Mouse (Mus musculus) forebrain, postnatal 0 days (tissue): ENCODE data around the gene Pon3. TPM values are rescaled to one million over a fixed set of nuclear protein-coding genes. Genes with fewer than 3 reads are reported as not detected.

Experiments
- ATAC-seq: fragments of 200-750 bp; cut with Nextera tagmentation; 2 replicates; pipeline ENCODE4 v1.8.0; 2017; ENCODE audit warnings: mild to moderate bottlenecking, moderate library complexity
- DNase-seq: peaks from one replicate; pipeline ENCODE4 v3.0.0-alpha.2; 2015
- H3K27ac ChIP-seq: fragments of 300-500 bp; sonication (generic); 2 replicates; pipeline ENCODE4 v1.5.1; 2014; ENCODE audit warnings: low read depth, mild to moderate bottlenecking, antibody characterized with exemption, low read length, moderate library complexity, mixed read lengths
- H3K27me3 ChIP-seq: fragments of 300-500 bp; sonication (generic); 2 replicates; pipeline ENCODE4 v1.6.1; 2014; ENCODE audit warnings: mild to moderate bottlenecking, low read length, mixed read lengths; ENCODE audit not compliant: insufficient read depth
- H3K36me3 ChIP-seq: fragments of 300-500 bp; sonication (generic); 2 replicates; pipeline ENCODE4 v1.6.1; 2014; ENCODE audit warnings: mild to moderate bottlenecking, moderate library complexity; ENCODE audit not compliant: insufficient read depth
- H3K4me1 ChIP-seq: fragments of 300-500 bp; sonication (generic); 2 replicates; pipeline ENCODE4 v1.6.1; 2014; ENCODE audit warnings: antibody characterized with exemption; ENCODE audit not compliant: insufficient read depth
- H3K4me2 ChIP-seq: fragments of 300-500 bp; sonication (generic); 2 replicates; pipeline ENCODE4 v1.6.1; 2014; ENCODE audit warnings: low read depth, mild to moderate bottlenecking, moderate library complexity
- H3K4me3 ChIP-seq: fragments of 300-500 bp; sonication (generic); 2 replicates; pipeline ENCODE4 v1.5.1; 2014; ENCODE audit warnings: low read depth, low read length, mixed read lengths
- H3K9ac ChIP-seq: fragments of 300-500 bp; sonication (generic); 2 replicates; pipeline ENCODE4 v1.6.1; 2014; ENCODE audit warnings: mild to moderate bottlenecking
- H3K9me3 ChIP-seq: fragments of 300-500 bp; sonication (generic); 2 replicates; pipeline ENCODE4 v1.6.1; 2016; ENCODE audit warnings: low read length
- CTCF ChIP-seq: sonication (generic); IDR thresholded peaks from 2 replicates; pipeline ENCODE4 v1.5.1; 2016; ENCODE audit warnings: antibody characterized with exemption, control low read depth, low read depth
- WGBS: fragments of 180-500 bp; shearing (Covaris S2); extraction: QIAGEN DNeasy Blood & Tissue Kit; methylation state at CpG from one replicate; pipeline ENCODE4 v1.1.7; 2014; 5-methylcytosine and 5-hydroxymethylcytosine counted together
- polyA plus RNA-seq: library from polyadenylated mRNA; unstranded; fragments of >200 nt; fragmentation: Nextera tagmentation; extraction: Ambion mirVana; gene quantifications from 2 replicates; pipeline ENCODE4 v1.2.1, GENCODE M21; 2015
- total RNA-seq: library from RNA; depleted of rRNA; stranded (reverse); fragments of >200 nt; gene quantifications from 2 replicates; pipeline ENCODE4 v1.2.3, GENCODE M21; 2014

The Pon3 gene
- total and polyA plus RNA-seq, 2 experiments from 2014 or later: 3.9 to 4.7 TPM

DNA sequence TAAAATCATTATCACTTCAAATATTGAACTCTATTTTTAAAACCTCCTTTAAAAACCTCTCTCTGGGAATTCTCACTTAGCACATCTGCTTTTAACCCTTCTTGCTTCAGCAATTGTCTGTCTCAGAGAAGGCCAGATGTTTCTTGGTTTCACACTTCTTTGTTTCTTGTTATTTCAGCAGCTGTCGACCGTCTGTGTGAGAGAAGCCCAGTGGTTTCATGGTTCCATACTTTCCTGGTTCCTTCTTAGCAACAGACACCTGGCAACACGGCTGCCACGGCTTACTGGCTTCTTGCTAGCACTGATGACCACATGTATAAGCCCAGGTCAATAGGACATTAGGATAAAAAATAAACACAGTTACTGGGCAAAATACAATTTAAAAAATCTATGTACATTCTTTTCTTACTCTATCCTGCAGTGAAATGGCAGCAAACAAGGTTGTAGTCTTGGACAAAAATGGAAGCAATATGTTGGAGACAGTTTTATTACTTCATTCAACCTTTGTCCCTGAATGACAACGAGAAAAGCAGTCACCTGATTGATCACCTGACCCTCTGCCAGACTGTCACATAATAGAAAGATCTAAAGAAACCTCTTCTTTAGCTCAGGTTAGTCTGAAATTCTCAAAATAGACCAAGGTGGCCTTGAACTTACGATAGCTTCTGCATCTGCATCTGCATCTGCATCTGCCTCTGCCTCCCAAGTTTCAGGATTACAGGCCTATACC is 24.7 kb upstream of the Pon3 start:
- 76% methylated on average over 6 of the region's 6 CpGs for WGBS
- no peak for TF ChIP-seq CTCF
- Histone ChIP-seq H3K36me3 (no peaks in the 10 kb centered on the region), H3K4me1 (no peaks in the 10 kb centered on the region), H3K9ac (no peak overlapping the region), H3K27me3 (no peaks in the 10 kb centered on the region), H3K27ac (no peak overlapping the region), H3K4me2 (no peak overlapping the region), H3K9me3 (no peaks in the 10 kb centered on the region), H3K4me3 (no peak overlapping the region)
- ATAC-seq (no peak), DNase-seq (no peak)

DNA sequence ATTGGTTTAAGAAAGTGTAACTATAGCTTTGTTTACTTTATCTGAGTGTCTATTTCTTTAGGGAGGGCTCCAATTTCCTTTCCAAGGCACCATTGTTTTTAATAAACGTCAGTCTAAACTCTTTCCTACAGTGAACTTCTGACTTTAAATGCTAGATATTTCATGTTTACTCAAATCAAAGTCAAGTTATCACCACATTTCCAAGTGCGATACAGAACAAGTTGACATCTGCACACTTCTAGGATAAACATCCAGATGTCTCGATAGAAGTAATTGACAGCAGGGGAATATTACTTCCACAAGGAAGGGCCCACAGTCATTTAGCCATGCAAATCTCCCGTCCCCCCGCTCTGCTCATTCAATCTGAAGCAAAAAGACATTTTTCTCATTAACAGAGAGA is 21.9 kb upstream of the Pon3 start:
- no peak for DNase-seq

DNA sequence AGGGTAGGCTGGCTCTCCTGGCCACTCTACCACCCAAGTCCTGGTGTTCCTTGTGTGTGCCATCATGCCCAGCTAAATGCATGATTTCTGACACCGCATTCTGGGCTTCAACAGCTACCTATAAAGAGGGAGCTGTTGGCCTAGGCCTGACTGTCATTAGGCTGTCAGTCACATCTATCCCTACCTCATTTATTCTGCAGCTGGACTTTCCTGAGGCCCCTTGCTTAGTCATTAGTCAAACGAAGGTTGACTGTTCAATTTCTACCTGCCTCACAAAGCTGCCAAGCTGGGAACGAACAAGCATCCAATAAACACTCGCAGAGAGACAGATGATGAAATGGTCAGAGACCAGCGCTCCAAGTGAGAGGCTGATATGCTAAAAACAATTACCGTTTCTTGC is 13.6 kb upstream of the Pon3 start:
- H3K9me3 ChIP-seq: no peaks in the 10 kb centered on the region
- no peaks in the 10 kb centered on the region for H3K36me3 ChIP-seq
- no peak overlapping the region for H3K4me3 ChIP-seq
- no peak for TF ChIP-seq CTCF
- H3K4me2 ChIP-seq: no peak overlapping the region
- no peaks in the 10 kb centered on the region for H3K27me3 ChIP-seq
- H3K9ac ChIP-seq: no peak overlapping the region
- DNase-seq: no peak
- H3K27ac ChIP-seq: no peak overlapping the region
- 60% methylated on average over 6 of the region's 6 CpGs for WGBS
- H3K4me1 ChIP-seq: no peaks in the 10 kb centered on the region
- ATAC-seq: no peak

More for the DNA sequence above, 21.9 kb upstream of the Pon3 start:
- Histone ChIP-seq H3K4me1 (no peaks in the 10 kb centered on the region), H3K27me3 (no peaks in the 10 kb centered on the region), H3K4me2 (no peak overlapping the region), H3K9ac (no peak overlapping the region), H3K27ac (no peak overlapping the region), H3K36me3 (no peaks in the 10 kb centered on the region), H3K4me3 (no peak overlapping the region), H3K9me3 (no peaks in the 10 kb centered on the region)
- no peak for ATAC-seq
- 46% methylated on average over 5 of the region's 5 CpGs for WGBS
- no peak for TF ChIP-seq CTCF

DNA sequence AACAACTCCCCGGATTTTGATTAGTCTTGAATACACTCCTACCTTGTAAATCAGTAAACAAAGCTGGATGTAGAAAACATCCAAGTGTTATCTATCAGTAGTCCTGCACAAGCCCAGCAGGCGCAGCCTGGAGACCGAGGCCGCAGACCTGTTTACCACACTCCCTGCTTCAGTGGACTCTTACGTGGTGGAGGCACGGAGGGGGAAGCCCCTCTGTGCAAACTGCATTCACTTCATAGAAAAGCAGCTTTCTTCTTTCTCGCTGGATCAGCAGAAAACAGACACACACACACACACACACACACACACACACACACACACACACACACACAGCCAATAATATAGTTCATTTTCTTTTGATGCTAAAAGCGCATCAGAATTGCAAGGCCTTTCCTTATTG is 8.7 kb upstream of the Pon3 start:
- WGBS: 65% methylated on average over 8 of the region's 8 CpGs
- no peaks in the 10 kb centered on the region for H3K36me3 ChIP-seq
- no peak for TF ChIP-seq CTCF
- no peak overlapping the region for H3K4me3 ChIP-seq
- H3K9ac ChIP-seq: no peak overlapping the region
- no peaks in the 10 kb centered on the region for H3K9me3 ChIP-seq
- H3K27me3 ChIP-seq: no peaks in the 10 kb centered on the region
- no peak overlapping the region for H3K27ac ChIP-seq
- no peak for DNase-seq
- no peak overlapping the region for H3K4me2 ChIP-seq
- no peak for ATAC-seq
- H3K4me1 ChIP-seq: no peaks in the 10 kb centered on the region

DNA sequence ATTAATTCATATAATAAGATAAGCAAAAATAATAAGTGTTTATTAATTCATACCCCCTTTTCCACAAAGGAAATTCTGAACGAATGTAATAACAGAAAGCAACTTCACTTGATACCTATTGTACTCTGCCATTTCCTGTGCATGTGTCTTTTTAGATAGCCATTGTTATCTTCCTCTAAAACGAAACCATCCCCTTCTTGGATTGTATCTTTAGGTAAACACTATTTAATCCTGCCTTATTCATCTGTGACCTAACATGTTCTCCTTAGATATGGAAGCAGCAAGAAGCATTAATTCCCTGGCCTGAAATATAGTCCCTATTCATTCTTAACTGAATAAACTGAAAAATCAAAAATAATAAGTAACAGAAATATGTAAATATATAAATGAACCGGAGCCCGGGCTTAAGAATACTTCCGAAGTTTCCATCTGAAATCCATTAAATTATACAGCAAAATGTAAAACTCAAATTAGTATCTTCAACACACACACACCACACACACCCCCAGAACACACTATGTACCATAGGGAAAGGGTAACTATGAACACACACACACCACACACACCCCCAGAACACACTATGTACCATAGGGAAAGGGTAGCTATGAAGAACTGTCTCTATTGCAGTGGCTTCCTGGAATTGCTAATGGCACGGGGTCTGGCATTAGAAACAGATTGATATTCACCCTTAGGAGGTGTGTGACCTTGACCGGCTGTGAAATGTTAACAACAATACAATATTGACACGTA is 7.3 kb upstream of the Pon3 start:
- H3K27ac ChIP-seq: no peak overlapping the region
- no peak for DNase-seq
- no peaks in the 10 kb centered on the region for H3K4me1 ChIP-seq
- H3K9ac ChIP-seq: no peak overlapping the region
- H3K36me3 ChIP-seq: no peaks in the 10 kb centered on the region
- no peaks in the 10 kb centered on the region for H3K9me3 ChIP-seq
- H3K4me3 ChIP-seq: no peak overlapping the region
- WGBS: 86% methylated on average over 8 of the region's 8 CpGs
- no peak for ATAC-seq
- no peak overlapping the region for H3K4me2 ChIP-seq
- no peak for TF ChIP-seq CTCF
- no peaks in the 10 kb centered on the region for H3K27me3 ChIP-seq

DNA sequence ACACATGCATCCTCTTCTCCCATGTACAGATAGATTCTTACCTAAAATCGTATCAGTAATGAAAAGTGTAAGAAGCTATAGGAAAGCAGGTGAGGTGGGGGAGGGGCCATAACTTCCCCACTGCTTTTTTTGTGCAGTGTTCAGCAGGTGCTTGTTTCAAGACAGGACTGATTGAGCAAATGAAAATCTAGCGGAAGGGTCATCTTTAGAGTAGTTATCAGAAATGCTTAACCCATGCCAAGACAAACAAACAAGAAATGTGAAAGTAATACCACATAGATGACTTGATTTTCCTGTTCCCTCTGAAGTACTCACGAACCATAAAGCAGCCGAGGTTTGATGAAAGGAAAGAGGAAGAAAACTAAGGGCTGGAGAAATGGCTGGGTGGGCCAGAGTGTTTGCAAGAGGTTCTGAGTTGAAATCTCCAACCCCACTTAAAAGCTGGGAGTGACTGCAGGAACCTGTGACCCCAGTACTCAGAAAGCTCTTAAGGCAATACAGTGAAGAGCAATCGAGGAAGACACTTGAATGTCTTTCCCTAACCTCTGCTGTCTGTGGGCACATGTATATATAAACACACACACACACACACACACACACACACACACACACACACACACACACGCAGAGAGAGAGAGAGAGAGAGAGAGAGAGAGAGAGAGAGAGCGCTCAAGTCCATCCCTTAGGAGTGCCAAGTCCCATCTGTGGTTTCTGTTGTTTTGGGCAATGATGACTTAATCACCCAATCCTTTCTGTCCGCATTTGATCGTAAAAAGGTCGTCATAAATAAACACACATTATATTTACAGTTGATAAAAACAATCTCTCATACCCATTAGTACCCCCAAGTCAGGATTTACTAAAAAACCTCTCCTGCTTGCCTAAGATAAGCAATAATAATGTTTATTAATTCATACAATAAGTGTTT is 6.5 kb upstream of the Pon3 start:
- Histone ChIP-seq H3K27me3 (no peaks in the 10 kb centered on the region), H3K4me2 (no peak overlapping the region), H3K4me3 (no peak overlapping the region), H3K27ac (no peak overlapping the region), H3K9ac (no peak overlapping the region), H3K9me3 (no peaks in the 10 kb centered on the region), H3K4me1 (no peaks in the 10 kb centered on the region), H3K36me3 (no peaks in the 10 kb centered on the region)
- TF ChIP-seq CTCF: no peak
- 82% methylated on average over 10 of the region's 10 CpGs for WGBS
- ATAC-seq (no peak), DNase-seq (no peak)
